Mouse (Mus musculus): ENCODE measurements around the gene 5031439G07Rik.

5031439G07Rik gene

GRCm38 (mm10) chr15:84953259-84953658, 35.1 kb downstream of the 5031439G07Rik start:
- DNase-seq (ENCODE audit: low spot score) = no peak

- peak; percentile 45 for DNase-seq (ENCODE audit: low spot score)
Measured at GRCm38 (mm10) chr15:84950053-84950452, 38.3 kb downstream of the 5031439G07Rik start.

GRCm38 (mm10) chr15:84948990-84949389, 39.4 kb downstream of the 5031439G07Rik start:
- DNase-seq (ENCODE audit: low spot score) = no peak

- no peak for DNase-seq (ENCODE audit: low spot score)
Measured at GRCm38 (mm10) chr15:84944319-84944718, 44.0 kb downstream of the 5031439G07Rik start.

GRCm38 (mm10) chr15:84942647-84943285, 45.6 kb downstream of the 5031439G07Rik start:
- no peak for DNase-seq (ENCODE audit: low spot score)

- no peak for DNase-seq (ENCODE audit: low spot score)
Measured at GRCm38 (mm10) chr15:84940102-84940501, 48.2 kb downstream of the 5031439G07Rik start.

GRCm38 (mm10) chr15:84934901-84935300, 53.5 kb downstream of the 5031439G07Rik start:
- DNase-seq (ENCODE audit: low spot score) = no peak

- DNase-seq (ENCODE audit: low spot score) = no peak
Measured at GRCm38 (mm10) chr15:84932351-84932750, 56.0 kb downstream of the 5031439G07Rik start.

GRCm38 (mm10) chr15:84925495-84926018, 62.8 kb downstream of the 5031439G07Rik start:
- DNase-seq (ENCODE audit: low spot score) = peak; percentile 56

GRCm38 (mm10) chr15:84924781-84925315, 63.5 kb downstream of the 5031439G07Rik start:
- peak; percentile 89 for DNase-seq (ENCODE audit: low spot score)

GRCm38 (mm10) chr15:84923508-84924181, 64.7 kb downstream of the 5031439G07Rik start:
- DNase-seq (ENCODE audit: low spot score) = no peak

GRCm38 (mm10) chr15:84922884-84923507, 65.4 kb downstream of the 5031439G07Rik start, which contains the start of gene Nup50:
Gene Nup50, plus strand, starts transcription at chr15:84923411.
- DNase-seq (ENCODE audit: low spot score) = peak; percentile 100

GRCm38 (mm10) chr15:84919938-84920337, 68.4 kb downstream of the 5031439G07Rik start, which contains the start of gene Gm29666:
Gene Gm29666, minus strand, starts transcription at chr15:84920038.
- no peak for DNase-seq (ENCODE audit: low spot score)

- DNase-seq (ENCODE audit: low spot score) = peak; percentile 60
Measured at GRCm38 (mm10) chr15:84913201-84913600, 75.2 kb downstream of the 5031439G07Rik start.

GRCm38 (mm10) chr15:84903843-84904385, 84.4 kb downstream of the 5031439G07Rik start:
- DNase-seq (ENCODE audit: low spot score) = peak; percentile 65

- DNase-seq (ENCODE audit: low spot score) = peak; percentile 47
Measured at GRCm38 (mm10) chr15:84898077-84898476, 90.3 kb downstream of the 5031439G07Rik start.

- DNase-seq (ENCODE audit: low spot score) = no peak
Measured at GRCm38 (mm10) chr15:84896664-84897063, 91.7 kb downstream of the 5031439G07Rik start.

GRCm38 (mm10) chr15:84896216-84896615, 92.1 kb downstream of the 5031439G07Rik start:
- peak; percentile 22 for DNase-seq (ENCODE audit: low spot score)

Measured in MN1 (cell line).